Mouse (Mus musculus): ENCODE measurements around the gene Thsd7a.

The Thsd7a gene

GRCm38 (mm10) chr6:12503867-12504266, 245.3 kb downstream of the Thsd7a start:
- no peak for DNase-seq (ENCODE audit: low spot score in 2 of 2)

GRCm38 (mm10) chr6:12500888-12501287, 248.3 kb downstream of the Thsd7a start:
- no peak for DNase-seq (ENCODE audit: low spot score in 2 of 2)

GRCm38 (mm10) chr6:12499866-12500265, 249.3 kb downstream of the Thsd7a start:
- no peak for DNase-seq (ENCODE audit: low spot score in 2 of 2)

- DNase-seq (ENCODE audit: low spot score in 2 of 2) = no peak
Measured at GRCm38 (mm10) chr6:12493571-12493970, 255.6 kb downstream of the Thsd7a start.

GRCm38 (mm10) chr6:12488882-12489281, 260.3 kb downstream of the Thsd7a start:
- DNase-seq (ENCODE audit: low spot score in 2 of 2) = no peak

DNA sequence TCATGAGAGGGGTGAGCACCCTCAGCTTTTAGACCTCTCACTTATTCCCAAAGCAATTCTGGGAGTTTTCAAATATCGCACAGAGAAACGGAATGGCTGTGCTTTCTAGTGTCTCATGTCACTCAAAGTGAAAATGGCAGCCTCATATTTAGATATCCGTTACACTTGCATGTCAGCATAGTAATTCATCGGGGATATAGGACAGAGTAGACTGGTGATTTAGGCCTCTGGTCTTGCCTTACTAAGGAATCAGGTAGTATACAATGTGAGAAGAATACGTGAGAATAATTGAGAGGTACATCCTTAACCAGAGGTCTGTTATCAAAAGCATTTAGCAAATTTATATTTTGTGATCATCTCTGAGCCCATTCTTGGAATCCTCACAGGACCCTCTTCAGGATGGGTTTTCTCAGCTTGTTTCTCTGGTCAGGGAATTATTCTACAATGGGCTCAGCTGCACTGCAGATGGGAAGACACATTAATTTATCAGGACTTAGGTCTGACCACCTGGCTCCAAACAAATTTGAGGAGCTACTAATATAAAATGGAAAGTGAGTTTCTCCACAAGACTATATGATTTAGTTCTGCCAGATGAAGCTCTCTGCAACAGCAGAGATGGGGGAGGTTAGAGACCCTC, 267.6 kb downstream of the Thsd7a start:
- DNase-seq (ENCODE audit: low spot score in 2 of 2) = no peak

GRCm38 (mm10) chr6:12478359-12478758, 270.9 kb downstream of the Thsd7a start:
- peak; percentile 16 to 38 for DNase-seq (ENCODE audit: low spot score in 2 of 2)

DNA sequence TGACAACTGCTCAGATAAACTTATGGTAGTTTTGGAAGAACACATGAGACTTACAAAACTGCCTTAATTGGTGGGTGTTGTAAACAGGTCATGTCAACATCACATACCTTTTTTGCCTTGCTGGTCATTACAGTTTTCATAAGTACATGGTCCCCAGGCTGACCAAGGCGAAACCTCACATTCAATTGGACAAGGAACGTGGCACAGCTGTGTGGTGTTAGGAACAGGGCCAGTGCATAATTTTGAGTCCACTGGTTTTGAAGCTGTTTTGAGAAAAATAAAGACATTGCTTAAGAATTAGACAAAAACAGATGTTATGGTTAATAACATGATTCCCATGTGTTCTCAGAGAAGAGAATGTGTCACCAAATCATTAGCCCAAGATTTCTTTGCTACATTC, 278.3 kb downstream of the Thsd7a start:
- DNase-seq (ENCODE audit: low spot score in 2 of 2) = no peak

- DNase-seq (ENCODE audit: low spot score in 2 of 2) = no peak
Measured at GRCm38 (mm10) chr6:12467339-12468124, 281.7 kb downstream of the Thsd7a start.

DNA sequence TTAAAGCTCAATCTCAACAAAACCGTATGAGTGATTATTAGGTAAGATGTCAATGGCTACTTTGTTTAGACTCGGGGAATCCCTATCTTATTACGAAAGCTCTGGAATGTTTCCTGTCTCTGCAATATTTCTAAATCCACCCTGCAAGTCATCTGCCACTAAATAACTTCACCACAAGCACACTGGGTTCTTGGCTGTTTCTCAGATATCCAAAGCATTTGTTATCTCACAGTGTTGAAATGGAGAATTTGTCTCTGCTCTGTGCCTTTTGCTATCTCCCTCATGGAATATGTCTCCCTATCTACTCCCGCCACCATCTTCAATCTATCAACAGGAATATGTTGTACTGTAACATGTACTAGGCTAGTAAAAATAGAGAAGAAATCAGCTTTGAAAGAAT, 290.4 kb downstream of the Thsd7a start:
- DNase-seq (ENCODE audit: low spot score in 2 of 2) = no peak

- DNase-seq (ENCODE audit: low spot score in 2 of 2) = no peak
Measured at GRCm38 (mm10) chr6:12457451-12457850, 291.8 kb downstream of the Thsd7a start.

DNA sequence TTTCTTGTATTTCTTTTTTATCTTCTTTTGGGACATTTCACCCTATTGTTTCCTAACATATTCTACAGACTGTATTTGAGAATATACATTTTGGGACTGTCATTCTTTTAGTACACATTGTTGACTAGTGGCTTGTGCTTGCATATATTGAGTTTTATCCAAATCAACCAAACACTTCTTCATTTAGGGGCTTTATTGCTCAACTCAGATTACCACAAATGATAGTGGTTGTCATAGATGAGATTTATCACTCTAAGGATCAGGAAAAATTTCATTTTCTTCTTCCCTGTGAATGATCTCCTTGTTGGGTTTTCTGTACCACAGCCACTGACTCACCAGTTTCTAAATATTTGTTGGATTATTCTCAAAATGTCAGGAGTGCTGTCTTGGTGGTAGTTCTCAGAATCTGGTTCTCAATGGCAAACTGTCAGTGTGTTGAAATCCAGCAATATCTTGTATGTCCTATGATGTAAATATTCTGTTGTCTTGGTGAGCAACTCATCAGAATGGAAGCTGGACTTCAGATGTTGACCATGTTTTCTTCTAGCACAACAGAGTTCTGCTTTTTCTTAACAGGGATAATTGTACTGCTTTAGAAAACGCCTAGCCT, 294.2 kb downstream of the Thsd7a start:
- DNase-seq (ENCODE audit: low spot score in 2 of 2) = no peak

GRCm38 (mm10) chr6:12454132-12454531, 295.1 kb downstream of the Thsd7a start:
- no peak for DNase-seq (ENCODE audit: low spot score in 2 of 2)

DNA sequence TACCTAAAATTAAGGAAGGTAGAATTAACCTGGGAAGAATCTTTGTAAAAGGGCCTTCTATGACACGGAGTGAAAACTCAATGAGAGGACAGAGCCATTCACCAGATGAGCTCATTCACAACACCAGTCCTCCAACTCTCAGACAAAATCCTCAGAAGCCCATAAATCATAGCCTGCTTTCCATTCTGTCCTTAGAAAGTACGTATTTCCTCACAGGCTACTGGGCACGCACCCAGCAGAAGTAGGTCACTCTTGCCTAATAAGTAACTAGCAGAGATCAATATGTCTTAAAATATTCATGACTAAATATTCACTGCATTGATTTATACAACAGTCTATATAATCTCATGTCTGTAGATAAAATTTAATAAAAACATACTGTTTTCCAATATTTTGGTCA, 300.4 kb downstream of the Thsd7a start:
- no peak for DNase-seq (ENCODE audit: low spot score in 2 of 2)

DNA sequence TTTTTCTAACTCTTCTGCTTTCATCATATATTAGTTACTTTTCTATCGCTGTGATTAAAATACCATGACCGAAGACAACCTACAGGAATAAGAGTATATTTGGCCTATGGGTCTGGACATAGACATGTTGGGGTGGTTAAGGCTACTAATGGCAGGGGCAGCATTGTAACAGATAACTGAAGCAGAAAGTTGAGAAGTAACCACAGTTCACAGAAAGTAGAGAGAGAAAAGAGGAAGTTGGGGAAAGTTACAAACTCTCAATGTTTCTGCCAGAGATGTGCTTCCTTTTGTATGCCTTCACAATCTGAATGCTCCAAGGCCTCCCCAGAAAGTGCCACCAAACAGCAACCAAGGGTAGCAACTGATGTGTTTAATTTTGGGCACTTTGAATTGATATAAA, 303.7 kb downstream of the Thsd7a start:
- no peak for DNase-seq (ENCODE audit: low spot score in 2 of 2)

GRCm38 (mm10) chr6:12439561-12439960, 309.6 kb downstream of the Thsd7a start:
- no peak for DNase-seq (ENCODE audit: low spot score in 2 of 2)

DNA sequence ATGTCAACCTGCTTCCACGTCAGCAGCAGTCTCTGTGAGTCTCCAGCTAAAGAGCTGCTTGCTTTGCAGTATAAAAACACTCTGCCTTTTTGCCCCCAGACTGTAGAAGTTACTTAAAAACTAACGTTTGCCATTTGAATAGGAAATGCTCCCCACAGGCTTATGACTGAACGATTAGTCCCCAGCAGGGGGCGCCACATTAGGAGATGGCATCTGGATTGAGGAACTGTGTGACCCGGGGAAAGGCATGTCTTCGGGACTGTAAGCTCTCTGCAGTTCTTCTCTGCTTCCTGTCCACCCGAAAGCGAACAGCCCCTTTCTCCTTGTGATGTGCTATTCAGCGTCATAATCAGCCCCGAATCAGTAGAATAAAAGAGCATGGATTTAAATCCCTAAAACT, 330.1 kb downstream of the Thsd7a start:
- DNase-seq (ENCODE audit: low spot score in 2 of 2) = no peak

GRCm38 (mm10) chr6:12416976-12417375, 332.2 kb downstream of the Thsd7a start:
- DNase-seq (ENCODE audit: low spot score in 2 of 2) = no peak

- DNase-seq (ENCODE audit: low spot score in 2 of 2) = no peak
Measured at GRCm38 (mm10) chr6:12404441-12404840, 344.8 kb downstream of the Thsd7a start.

GRCm38 (mm10) chr6:12402996-12403395, 346.2 kb downstream of the Thsd7a start:
- DNase-seq (ENCODE audit: low spot score in 2 of 2) = no peak

GRCm38 (mm10) chr6:12397776-12398522, 351.3 kb downstream of the Thsd7a start:
- no peak for DNase-seq (ENCODE audit: low spot score in 2 of 2)
